Mouse (Mus musculus): ENCODE results near the gene Fcer1g.
"Not testable (repeated sequence)": the region's sequence is repeated elsewhere in the genome, so short reads cannot be mapped to it uniquely, and the experiment has no call there.

The Fcer1g gene

DNA sequence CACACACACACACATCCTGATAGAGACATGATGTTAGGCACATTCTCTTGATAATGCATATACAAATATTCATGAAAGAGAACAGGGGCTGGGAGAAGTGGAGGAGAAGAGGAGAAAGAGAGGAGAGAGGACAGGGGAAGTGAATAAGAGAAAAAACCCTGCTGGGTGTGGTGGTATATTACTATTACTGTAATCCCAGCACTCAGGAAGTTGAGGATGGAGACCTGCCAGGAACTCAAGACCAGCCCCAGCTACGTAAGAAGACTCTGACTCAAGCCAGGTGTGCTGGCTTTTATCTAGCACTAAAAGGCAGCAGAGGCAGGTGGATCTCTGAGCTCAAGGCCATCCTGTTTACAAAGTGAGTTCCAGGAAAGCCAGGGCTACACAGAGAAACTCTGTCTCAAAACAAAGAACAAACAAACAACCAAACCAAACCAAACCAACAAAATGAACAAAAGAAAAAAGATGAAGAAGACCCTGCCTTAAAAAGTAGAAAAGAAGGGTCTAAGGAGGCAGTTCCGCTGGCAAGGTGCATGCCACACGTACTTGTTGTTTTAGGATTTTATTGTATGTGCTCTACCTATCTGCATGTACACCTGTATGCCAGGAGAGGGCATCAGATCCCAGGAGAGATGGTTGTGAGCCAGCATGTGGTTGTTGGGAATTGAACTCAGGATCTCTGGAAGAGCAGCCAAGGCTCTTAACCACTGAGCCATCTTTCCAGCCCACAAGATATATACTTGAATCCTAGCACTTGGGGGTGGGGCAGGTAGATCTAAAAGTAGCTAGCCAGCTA is 29.7 kb upstream of the Fcer1g start:
- no peak for DNase-seq

DNA sequence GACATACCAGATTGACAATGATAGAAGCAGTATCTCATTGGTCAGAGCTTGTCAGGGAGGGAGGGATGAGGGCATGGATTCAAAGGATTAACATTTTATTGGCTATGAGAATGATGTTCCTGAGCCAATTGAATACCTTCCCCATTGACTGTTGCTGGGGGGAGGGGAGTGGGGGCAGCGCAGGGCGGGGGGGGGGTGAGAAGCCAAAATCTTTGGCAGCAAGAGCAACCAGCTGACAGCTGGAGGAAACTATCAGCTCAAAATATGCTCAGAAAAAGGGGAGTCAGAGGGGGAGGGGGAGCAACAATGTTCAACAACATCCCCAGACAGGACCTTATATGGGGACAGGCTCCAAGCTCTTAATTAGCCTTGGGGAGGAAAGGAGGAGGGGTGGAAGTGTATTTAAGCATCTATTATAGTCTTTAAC is 29.0 kb upstream of the Fcer1g start:
- DNase-seq, result no peak

DNA sequence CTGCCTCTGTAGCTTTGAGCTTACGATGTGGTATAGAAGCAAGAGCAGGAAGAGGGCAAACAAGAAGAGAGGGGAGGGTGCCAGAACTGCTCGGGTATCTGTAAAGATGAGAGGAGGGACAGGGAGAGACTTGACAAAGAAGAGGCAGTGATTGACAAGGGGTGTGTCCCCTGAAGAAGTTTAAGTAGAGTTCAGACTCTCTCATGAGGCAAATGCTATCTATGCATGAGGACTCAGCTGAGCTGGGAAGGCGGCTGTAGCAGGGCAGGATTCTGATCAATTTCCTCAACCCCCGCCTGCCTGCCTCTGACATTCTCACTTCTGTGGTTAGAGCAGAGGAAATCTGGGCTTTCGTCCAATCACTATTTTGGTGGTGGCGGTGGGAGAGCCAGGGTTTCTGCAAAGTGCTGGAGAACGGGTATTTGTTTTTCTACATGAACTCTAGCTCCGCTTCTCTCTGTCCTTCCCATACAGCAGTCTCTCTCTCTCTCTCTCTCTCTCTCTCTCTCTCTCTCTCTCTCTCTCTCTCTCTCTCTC is 28.5 kb upstream of the Fcer1g start:
- no peak for DNase-seq

DNA sequence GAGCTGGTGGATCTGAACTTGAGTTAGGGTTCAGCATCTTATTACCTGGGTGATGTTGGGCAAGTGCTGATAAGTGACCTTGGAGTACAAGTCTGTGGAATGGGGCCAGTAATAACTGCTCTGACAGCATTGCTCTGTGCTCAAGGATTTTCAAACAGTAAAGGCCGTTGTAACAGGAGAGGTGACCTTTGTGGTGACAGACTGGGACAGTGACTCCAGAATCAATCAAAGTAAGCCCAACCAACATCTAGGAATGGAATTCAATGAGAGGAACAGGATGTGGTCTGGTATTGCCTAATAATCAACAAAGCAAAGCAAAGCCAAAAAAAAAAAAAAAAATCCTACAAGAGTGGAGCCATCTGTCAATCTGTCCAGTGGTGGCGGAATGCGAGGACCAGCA is 26.2 kb upstream of the Fcer1g start:
- DNase-seq, result no peak

DNA sequence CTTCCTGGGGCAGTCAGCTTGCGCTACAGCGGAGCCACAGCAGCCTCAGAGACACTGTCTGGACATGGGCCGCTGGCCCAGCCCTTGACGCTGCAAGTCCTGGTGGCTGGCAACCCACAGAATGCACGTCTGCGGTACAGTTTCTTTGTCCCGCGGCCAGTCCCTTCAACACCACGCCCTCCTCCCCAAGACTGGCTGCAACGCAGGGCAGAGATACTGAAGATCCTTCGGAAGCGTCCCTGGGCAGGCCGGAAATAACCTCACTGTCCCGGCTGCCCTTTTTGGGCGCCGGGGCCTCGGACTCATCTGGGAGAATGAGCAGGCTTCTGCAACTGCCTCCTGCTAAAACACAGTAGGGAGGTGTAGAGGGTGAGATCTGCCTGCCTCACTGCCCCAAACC is 24.8 kb upstream of the Fcer1g start:
- no peak for DNase-seq

DNA sequence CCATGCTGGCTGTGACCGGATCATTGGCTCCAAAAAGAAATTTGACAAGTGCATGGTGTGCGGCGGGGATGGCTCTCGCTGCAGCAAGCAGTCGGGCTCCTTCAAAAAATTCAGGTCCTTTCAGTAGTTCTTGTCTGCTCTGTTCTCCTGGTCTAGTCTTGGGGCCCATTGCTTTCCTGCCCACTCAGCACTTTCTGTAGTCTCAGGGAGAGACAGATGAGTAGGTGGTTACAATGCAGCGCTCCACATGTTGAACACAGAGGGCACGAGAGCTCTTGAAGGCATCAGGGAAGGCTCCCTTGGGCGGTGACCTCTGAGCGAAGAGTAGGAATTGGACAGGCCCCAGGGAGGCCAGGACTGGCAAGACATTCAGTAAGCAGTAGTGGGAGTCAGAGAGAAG is 23.6 kb upstream of the Fcer1g start:
- DNase-seq, result no peak

DNA sequence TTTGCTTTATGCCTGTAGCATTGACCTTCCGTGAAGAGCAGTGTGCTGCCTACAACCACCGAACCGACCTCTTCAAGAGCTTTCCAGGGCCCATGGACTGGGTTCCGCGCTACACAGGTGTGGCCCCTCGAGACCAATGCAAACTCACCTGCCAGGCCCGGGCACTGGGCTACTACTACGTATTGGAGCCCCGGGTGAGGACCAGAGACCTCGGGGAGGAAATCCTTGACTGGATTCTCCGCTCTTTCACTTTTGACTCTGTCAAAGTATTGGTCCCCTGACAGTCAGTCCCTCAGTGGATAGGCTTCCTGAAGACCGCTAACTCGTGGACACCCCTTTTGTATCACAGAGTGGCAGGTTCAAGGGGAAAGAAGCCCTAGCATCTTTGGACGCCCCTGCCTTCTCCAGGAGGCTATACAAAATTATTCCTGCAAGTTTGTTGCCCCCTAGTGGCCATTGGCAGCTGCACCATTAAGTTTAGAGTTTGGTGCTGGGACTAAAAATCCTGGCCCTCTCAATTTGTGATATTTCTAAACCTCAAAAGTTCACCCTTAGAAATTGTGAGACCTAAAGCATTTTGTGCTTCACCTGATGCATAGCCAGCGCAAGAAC is 22.9 kb upstream of the Fcer1g start:
- peak; percentile 55 for DNase-seq

DNA sequence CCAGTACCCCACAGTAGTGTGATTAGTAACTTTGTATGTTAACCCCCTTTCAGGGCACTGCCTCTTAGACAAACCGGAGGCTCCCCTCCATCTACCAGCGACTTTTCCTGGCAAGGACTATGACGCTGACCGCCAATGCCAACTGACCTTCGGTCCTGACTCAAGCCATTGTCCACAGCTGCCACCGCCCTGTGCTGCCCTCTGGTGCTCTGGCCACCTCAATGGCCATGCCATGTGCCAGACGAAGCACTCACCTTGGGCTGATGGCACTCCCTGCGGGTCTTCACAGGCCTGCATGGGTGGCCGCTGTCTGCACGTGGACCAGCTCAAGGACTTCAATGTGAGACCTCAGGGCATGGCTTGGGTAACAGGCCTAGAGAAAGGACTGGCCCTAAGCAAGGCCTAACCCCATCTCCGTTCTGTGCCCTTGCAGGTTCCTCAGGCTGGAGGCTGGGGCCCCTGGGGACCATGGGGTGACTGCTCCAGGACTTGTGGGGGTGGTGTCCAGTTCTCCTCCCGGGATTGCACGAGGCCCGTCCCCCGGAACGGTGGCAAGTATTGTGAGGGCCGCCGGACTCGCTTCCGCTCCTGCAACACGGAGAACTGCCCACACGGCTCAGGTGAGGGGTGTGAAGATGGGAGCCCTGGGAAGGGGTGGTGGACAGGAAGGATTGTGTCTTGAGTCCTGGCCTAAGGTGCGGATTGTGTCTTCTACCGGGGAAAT is 22.1 kb upstream of the Fcer1g start:
- DNase-seq, result no peak

DNA sequence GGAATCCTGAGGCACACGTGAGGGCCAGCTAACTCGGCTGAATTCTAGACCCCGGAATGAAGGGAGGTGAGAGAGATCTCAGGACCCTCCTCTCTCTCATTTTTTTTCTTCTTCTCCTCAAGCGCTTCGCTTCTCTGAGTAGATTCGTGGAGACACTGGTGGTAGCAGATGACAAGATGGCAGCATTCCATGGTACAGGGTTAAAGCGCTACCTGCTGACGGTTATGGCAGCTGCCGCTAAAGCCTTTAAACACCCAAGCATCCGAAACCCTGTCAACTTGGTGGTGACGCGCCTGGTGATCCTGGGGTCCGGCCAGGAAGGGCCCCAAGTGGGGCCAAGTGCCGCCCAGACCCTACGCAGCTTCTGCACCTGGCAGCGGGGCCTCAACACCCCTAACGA is 18.2 kb upstream of the Fcer1g start:
- no peak for DNase-seq

DNA sequence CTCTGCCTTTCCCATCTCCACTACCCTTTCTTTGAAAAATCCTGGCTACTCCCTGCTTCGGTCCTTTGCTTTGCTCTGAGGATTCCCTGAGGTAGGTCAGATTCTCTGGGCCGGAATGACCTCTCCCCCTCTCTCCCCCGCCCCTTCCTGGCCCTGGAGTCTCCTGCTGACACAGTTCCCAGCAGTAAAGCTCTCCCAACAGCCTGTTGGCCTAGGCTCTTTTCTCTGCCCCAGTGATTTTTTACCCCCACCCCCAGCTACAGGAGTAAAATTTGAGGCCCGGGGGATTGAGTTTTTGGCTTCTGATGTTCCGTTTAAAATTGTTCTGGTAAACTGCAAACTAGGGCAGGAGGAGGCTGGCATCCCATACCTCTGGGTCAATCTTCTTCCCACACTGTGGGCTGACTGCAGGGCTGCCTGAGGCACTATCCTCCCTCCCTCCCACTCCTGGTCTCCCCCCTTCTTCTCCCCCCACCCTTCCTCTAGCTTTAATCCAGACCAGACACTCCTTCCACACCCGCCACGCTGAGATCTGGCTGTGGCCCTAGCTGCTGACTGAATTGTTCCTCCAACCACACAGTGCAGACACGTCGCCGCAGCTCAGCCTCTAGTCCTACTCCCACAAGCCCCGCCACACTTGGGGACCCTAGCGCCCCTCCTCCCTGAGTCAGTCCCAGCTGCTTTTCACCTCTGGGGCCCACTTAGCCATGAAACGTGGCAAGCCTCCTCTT is 17.6 kb upstream of the Fcer1g start:
- no peak for DNase-seq

DNA sequence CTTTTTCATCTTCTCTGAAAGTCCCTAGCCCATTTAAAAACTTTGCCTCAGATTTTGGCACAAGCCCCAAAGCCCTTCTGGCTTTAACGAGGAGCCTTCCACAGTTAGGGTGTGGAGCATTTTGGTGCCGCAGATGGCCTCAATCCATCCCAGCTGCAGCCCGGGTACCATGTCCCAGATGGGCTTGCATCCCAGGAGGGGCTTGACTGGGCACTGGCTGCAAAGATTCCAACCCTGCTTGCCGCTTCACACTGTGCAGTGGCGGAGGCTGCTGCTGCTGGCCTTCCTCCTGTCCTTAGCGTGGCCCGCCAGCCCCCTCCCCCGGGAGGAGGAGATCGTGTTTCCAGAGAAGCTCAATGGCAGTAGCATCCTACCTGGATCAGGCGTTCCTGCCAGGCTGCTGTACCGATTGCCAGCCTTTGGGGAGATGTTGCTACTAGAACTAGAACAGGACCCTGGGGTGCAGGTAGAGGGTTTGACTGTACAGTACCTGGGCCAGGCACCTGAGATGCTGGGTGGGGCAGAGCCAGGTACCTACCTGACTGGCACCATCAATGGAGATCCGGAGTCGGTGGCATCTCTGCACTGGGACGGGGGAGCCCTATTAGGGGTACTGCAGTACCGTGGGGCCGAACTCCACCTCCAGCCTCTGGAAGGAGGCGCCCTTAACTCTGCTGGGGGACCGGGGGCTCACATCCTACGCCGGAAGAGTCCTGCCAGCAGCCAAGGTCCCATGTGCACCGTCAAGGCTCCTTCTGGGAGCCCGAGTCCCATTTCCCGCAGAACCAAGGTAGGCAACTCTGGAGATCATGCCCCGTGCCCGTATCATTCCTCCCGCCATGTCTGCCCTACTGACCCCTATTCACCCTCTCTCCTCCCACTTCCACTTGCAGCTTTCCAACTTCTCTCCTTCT is 16.8 kb upstream of the Fcer1g start, which contains the start of gene Ndufs2:
Ndufs2 (minus strand) TSS at position 709 of the 914 bp plus-strand sequence.
- DNase-seq, result no peak

DNA sequence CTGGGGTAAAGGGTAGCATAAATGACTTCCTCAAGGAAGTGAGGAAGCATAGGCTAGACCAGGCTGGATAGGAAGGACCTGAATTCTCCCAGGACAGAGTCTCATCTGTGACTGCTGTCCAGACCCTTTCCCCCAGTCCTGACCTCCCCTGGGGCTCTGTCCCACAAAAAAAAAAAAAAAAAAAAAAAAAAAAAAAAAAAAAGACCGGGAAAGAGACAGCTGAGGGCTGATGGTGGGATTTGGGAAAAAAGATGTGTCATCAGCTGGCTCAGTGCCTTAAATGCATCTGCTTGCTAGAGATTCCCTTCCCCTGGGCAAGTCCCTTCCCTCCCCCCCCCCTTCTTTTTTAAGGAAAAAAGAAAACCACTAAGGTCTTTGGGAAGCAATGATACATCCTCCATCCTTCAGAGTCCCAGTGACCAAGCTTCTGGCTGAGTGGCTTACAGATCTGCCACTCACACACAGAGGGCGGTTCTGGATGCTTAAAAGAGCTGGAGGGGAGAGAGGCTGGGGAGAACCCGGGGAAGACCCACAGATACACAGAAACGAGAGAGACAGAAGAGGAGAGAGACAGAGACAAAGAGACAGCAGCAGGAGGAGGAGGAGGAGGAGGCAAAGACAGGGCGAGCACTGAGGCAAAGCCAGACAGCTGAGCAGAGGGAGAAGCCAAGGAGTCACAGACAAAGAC is 15.9 kb upstream of the Fcer1g start, which contains the start of gene Adamts4:
Adamts4 (plus strand) TSS at position 509 of the 688 bp plus-strand sequence.
- DNase-seq, result no peak

DNA sequence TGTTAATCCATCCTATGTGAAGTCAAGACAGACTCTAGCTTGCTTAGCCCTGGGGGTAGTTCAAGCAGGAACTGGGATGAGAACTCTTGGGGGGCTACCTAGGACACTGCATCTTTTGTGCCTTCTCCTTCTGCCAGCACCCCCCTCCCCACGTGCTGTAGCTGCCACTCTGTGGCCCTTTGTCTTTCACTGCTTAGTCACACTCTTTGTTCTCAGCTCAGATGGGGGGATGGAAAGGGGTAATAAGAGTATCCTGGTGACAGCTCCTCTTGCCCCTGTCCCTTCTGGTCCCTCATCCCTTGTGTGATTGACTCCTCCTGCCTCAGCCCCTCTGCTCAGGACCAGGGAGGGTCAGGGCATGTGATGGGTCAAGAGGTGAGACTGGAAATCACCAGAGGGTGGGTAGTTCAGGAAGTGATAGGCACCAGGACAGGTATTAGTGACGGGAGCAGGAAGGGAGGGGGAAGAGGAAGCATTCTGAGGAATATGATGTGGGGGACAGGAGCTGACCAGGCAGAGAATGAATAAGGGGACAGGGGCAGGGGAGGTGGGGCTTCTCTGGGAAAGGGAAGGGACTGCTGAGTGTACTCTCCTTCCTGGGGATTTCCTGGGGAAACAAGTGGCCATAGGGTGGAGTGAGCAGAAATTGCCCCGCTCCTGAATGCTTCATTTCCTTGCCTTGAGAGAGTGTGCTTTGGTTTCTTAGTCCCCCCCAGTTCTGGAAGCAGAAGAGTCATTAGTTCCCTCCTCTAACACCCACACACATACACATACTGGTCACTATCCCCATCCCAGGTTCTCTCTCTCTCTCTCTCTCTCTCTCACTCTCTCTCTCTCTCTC is 14.4 kb upstream of the Fcer1g start:
- peak; percentile 57 for DNase-seq

DNA sequence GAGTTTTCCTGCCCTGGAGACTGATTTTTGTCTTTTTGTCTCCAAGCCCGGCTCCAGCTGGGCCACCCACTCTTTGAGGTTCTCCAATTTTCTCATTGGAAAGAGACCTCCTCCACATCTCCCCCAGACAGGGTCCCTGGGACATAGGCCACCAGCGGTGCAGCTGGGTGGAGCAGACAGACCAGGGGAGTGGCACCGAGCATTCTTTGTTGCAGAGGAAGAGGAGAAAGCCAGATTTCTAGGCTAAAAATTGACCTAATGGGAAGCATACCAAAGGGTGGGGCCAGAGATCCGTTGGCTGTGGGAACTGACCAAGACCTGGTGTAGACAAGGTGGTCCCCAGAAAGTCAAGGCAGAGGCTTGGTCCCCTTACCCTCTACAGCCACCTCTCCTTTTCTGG is 13.8 kb upstream of the Fcer1g start:
- DNase-seq, result peak; percentile 52

DNA sequence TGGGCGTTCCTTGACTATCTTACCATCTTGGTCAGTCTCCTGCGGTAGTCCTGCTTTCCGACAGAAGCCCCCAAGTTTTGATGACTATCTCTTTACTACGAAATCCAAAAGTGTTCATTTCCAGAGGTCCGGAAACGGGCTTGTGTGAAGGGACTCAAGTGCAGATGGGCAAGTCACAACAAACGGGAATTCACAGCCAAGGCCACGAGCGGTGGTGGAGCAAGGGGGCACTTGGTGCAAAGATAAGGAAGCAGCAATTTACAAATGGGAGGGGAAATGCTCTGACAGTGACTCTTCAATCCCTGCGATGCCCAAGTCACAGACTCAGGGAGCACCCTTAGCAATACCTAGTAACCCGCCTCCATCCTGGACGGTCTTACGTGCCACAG is 13.3 kb upstream of the Fcer1g start:
- no peak for DNase-seq

DNA sequence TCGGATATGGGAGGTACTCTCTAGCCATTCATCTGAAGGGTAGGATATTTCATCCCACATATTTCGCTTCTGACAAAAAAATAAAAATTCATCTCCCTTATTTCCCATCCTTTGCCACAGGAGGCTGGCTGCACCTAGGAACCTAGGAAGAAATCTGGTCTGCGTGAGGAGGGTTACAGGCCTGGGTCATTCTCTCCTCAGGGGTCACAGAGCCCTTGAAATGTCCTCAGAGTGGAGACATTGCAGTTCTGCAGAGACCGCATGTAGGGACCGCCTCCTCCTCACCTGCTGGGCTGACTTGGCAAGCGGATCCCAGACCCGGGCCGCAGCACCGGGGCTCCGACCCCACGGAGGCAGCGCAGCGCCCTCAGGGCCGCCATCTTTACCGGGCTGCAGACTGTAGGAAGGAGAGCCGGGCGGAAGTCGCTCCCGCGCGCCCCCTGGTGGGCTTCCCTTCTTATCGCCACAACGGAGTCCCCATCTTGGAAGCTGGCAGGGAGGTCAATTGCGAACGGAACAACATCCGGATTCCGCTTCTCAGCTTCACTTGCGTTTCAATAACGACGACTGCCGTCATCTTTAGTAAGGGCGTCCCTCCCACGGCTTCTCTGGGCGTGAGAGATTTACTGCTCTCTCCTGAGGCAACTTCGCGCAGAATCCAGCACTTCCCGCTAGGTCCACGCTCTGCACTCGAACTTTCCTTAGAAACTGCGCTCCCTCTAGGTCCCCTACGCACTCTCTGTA is 12.7 kb upstream of the Fcer1g start:
- peak; percentile 98 for DNase-seq

DNA sequence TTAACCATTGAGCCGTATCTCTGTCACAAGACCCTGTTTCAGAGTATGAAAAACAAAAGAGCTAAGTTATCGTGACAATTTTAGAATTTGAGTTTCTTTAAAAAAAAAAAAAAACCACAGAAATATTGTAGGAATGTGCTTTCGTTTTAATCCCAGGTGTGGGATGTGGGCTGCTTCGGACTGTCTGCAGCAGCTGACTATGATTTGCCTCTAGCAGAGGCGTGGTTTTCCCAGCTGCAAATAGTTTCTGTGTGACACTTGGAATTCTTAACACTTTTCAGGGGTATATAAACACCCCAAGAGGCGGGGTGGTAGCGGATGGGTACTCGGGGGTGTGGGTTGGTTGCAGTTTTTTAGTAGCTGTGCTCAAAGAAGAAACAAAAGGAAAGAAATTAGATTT is 11.2 kb upstream of the Fcer1g start:
- DNase-seq, result no peak

DNA sequence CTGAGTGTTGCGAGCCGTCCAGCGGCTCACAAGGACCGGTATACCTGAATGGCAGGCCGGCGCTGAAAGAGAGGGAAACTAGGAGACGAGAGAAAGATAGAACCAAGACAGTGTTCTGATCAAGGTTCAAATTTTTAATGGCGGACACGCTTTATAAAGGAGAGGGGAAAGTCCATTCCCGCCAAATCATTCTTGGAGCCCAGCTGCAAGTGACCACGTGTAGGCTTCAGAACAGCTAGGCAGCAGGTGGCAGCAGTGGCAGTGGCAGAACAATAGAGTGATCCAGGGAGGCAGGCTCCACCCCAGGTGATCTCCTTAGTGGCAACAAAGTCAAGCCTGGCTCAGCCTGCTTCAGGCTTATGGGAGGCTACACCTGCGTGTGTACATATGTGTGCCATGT is 7.8 kb upstream of the Fcer1g start:
- DNase-seq, result not testable (repeated sequence)

DNA sequence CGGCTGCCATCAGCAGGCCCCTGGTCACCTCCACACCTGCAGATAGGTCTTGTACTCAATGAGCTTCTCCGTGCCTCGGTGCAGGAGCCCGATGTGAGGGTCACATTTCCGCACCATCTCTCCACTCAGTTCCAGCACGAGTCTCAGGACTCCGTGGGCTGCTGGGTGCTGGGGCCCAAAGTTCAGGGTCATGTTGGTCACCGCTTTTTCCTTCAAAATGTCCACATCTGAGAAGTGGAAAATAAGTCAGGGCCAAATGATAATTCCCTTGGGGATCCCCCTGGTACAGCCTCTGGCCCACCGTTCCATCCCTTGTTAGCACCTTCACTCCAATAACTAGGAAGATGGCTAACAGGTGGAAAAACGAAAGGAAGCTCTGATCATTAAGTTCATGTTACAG is 6.7 kb upstream of the Fcer1g start:
- no peak for DNase-seq
